Mouse (Mus musculus) liver, embryonic 15.5 days (tissue): ENCODE measurements around the gene Pih1d1. TPM values are rescaled to one million over a fixed set of nuclear protein-coding genes. Genes with fewer than 3 reads are reported as not detected.
A peak's percentile ranks its signal among the peaks of the same experiment; 100 is the strongest.
"Not testable (repeated sequence)": the region's sequence is repeated elsewhere in the genome, so short reads cannot be mapped to it uniquely, and the experiment has no call there.

ENCODE experiments used
- ATAC-seq: fragments of 200-750 bp; cut with Nextera tagmentation; 2 replicates; pipeline ENCODE4 v1.8.0; 2017; ENCODE audit warnings: moderate number of reproducible peaks, mild to moderate bottlenecking, moderate library complexity; ENCODE audit not compliant: insufficient read depth
- H3K27ac ChIP-seq: fragments of 300-500 bp; sonication (generic); replicated peaks from 2 replicates; pipeline ENCODE4 v1.5.1; 2015; ENCODE audit warnings: mild to moderate bottlenecking, inconsistent platforms
- H3K27me3 ChIP-seq: fragments of 300-500 bp; sonication (generic); 2 replicates; pipeline ENCODE4 v1.6.1; 2015; ENCODE audit warnings: mild to moderate bottlenecking, inconsistent platforms
- H3K36me3 ChIP-seq: fragments of 300-500 bp; sonication (generic); replicated peaks from 2 replicates; pipeline ENCODE4 v1.6.1; 2015; ENCODE audit warnings: moderate library complexity, mild to moderate bottlenecking, inconsistent platforms
- H3K4me1 ChIP-seq: fragments of 300-500 bp; sonication (generic); replicated peaks from 2 replicates; pipeline ENCODE4 v1.6.1; 2015; ENCODE audit warnings: inconsistent platforms
- H3K4me2 ChIP-seq: fragments of 300-500 bp; sonication (generic); 2 replicates; pipeline ENCODE4 v1.6.1; 2015; ENCODE audit warnings: moderate library complexity, mild to moderate bottlenecking, inconsistent platforms
- H3K4me3 ChIP-seq: fragments of 300-500 bp; sonication (generic); replicated peaks from 2 replicates; pipeline ENCODE4 v1.5.1; 2015; ENCODE audit warnings: mild to moderate bottlenecking, inconsistent platforms
- H3K9ac ChIP-seq: fragments of 300-500 bp; sonication (generic); 2 replicates; pipeline ENCODE4 v1.6.1; 2015; ENCODE audit warnings: moderate library complexity, mild to moderate bottlenecking, inconsistent platforms
- H3K9me3 ChIP-seq: fragments of 300-500 bp; sonication (generic); replicated peaks from 2 replicates; pipeline ENCODE4 v1.6.1; 2016; ENCODE audit warnings: inconsistent platforms
- WGBS: fragments of 180-500 bp; shearing (Covaris S2); methylation state at CpG from one replicate; pipeline ENCODE4 v1.1.7; 2015; ENCODE audit warnings: mixed read lengths; ENCODE audit not compliant: insufficient replicate concordance; 5-methylcytosine and 5-hydroxymethylcytosine counted together
- polyA plus RNA-seq: library from polyadenylated mRNA; unstranded; fragments of >200 nt; fragmentation: Nextera tagmentation; extraction: Ambion mirVana; gene quantifications from 2 replicates; pipeline ENCODE4 v1.2.1, GENCODE M21; 2015

The Pih1d1 gene
- polyA plus RNA-seq, 1 experiment from 2014 or later, result 42.2 TPM

GRCm38 (mm10) chr7:45119780-45120709, 34.1 kb upstream of the Pih1d1 start:
- no peak overlapping the region for H3K27ac ChIP-seq
- H3K9me3 ChIP-seq, result no peaks in the 10 kb centered on the region
- H3K4me2 ChIP-seq, result no peak overlapping the region
- 50% methylated on average over 5 of the region's 5 CpGs for WGBS
- peaks cover 60% of the 10 kb centered on the region for H3K4me1 ChIP-seq
- H3K36me3 ChIP-seq, result peaks cover 49% of the 10 kb centered on the region
- no peak overlapping the region for H3K4me3 ChIP-seq
- H3K27me3 ChIP-seq, result no peaks in the 10 kb centered on the region
- no peak for ATAC-seq
- no peak overlapping the region for H3K9ac ChIP-seq

- H3K27me3 ChIP-seq, result no peaks in the 10 kb centered on the region
- H3K27ac ChIP-seq, result peak overlapping the region; percentile 53; the same call in 1 of the 2 replicates
- H3K4me2 ChIP-seq, result peak overlapping the region; percentile 88
- H3K9ac ChIP-seq, result no peak overlapping the region
- H3K36me3 ChIP-seq, result peaks cover 62% of the 10 kb centered on the region
- no peak for ATAC-seq
- H3K4me1 ChIP-seq, result peaks cover 74% of the 10 kb centered on the region
- WGBS, result 27% methylated on average over 8 of the region's 8 CpGs
- no peaks in the 10 kb centered on the region for H3K9me3 ChIP-seq
- no peak overlapping the region for H3K4me3 ChIP-seq
Measured at GRCm38 (mm10) chr7:45121404-45121803, 32.7 kb upstream of the Pih1d1 start.

GRCm38 (mm10) chr7:45121966-45122365, 32.1 kb upstream of the Pih1d1 start:
- no peak for ATAC-seq
- no peak overlapping the region for H3K9ac ChIP-seq
- H3K27me3 ChIP-seq, result no peaks in the 10 kb centered on the region
- no peak overlapping the region for H3K4me3 ChIP-seq
- peak overlapping the region; percentile 53; the same call in 1 of the 2 replicates for H3K27ac ChIP-seq
- peaks cover 80% of the 10 kb centered on the region for H3K4me1 ChIP-seq
- peak overlapping the region; percentile 88 for H3K4me2 ChIP-seq
- H3K9me3 ChIP-seq, result no peaks in the 10 kb centered on the region
- H3K36me3 ChIP-seq, result peaks cover 68% of the 10 kb centered on the region

- Histone ChIP-seq H3K4me2 (peak overlapping the region; percentile 88), H3K4me3 (peak overlapping the region; percentile 83), H3K27ac (peak overlapping the region; percentile 82), H3K9ac (peak overlapping the region; percentile 87), H3K36me3 (peaks cover 74% of the 10 kb centered on the region), H3K9me3 (no peaks in the 10 kb centered on the region), H3K27me3 (no peaks in the 10 kb centered on the region), H3K4me1 (peaks cover 84% of the 10 kb centered on the region)
- ATAC-seq, result no peak
- WGBS, result 64% methylated on average over 15 of the region's 15 CpGs
Measured at GRCm38 (mm10) chr7:45122561-45123185, 31.4 kb upstream of the Pih1d1 start.

GRCm38 (mm10) chr7:45123186-45123570, 30.9 kb upstream of the Pih1d1 start:
- no peak for ATAC-seq
- peak overlapping the region; percentile 88 for H3K4me2 ChIP-seq
- 9% methylated on average over 12 of the region's 12 CpGs for WGBS
- H3K27me3 ChIP-seq, result no peaks in the 10 kb centered on the region
- peaks cover 74% of the 10 kb centered on the region for H3K36me3 ChIP-seq
- peak overlapping the region; percentile 82 for H3K27ac ChIP-seq
- peak overlapping the region; percentile 83 for H3K4me3 ChIP-seq
- peaks cover 84% of the 10 kb centered on the region for H3K4me1 ChIP-seq
- no peaks in the 10 kb centered on the region for H3K9me3 ChIP-seq
- H3K9ac ChIP-seq, result peak overlapping the region; percentile 87

GRCm38 (mm10) chr7:45124224-45125143, 29.6 kb upstream of the Pih1d1 start, which contains the start of gene Rps11:
Rps11 (minus strand) TSS chr7:45124439.
- no peaks in the 10 kb centered on the region for H3K27me3 ChIP-seq
- H3K4me2 ChIP-seq, result peak within 1 kb of the TSS; percentile 88
- peak within 1 kb of the TSS; percentile 87 for H3K27ac ChIP-seq
- WGBS, result under 1% methylated on average over 59 of the region's 59 CpGs
- peaks cover 67% of the 10 kb centered on the region for H3K36me3 ChIP-seq
- ATAC-seq, result peak; percentile 77
- peaks cover 81% of the 10 kb centered on the region for H3K4me1 ChIP-seq
- peak within 1 kb of the TSS; percentile 83 for H3K4me3 ChIP-seq
- H3K9me3 ChIP-seq, result no peaks in the 10 kb centered on the region
- H3K9ac ChIP-seq, result peak within 1 kb of the TSS; percentile 87

- Histone ChIP-seq H3K9me3 (no peaks in the 10 kb centered on the region), H3K9ac (no peak overlapping the region), H3K4me3 (0 out of 2 replicates have a peak overlapping the region, but pooled peaks have one; percentile 83), H3K4me1 (peaks cover 81% of the 10 kb centered on the region), H3K27me3 (no peaks in the 10 kb centered on the region), H3K36me3 (peaks cover 61% of the 10 kb centered on the region), H3K27ac (peak overlapping the region; percentile 87), H3K4me2 (peak overlapping the region; percentile 88)
- no peak for ATAC-seq
- WGBS, result 19% methylated on average over 7 of the region's 7 CpGs
Measured at GRCm38 (mm10) chr7:45125144-45125600, 28.9 kb upstream of the Pih1d1 start.

GRCm38 (mm10) chr7:45125649-45126048, 28.5 kb upstream of the Pih1d1 start:
- H3K9ac ChIP-seq, H3K27me3 ChIP-seq, ATAC-seq, H3K9me3 ChIP-seq: not testable (repeated sequence)
- peak overlapping the region; percentile 89; the same call in 1 of the 2 replicates for H3K4me3 ChIP-seq
- peaks cover 56% of the 10 kb centered on the region for H3K36me3 ChIP-seq
- H3K27ac ChIP-seq, result peak overlapping the region; percentile 87
- H3K4me2 ChIP-seq, result peak overlapping the region; percentile 88
- H3K4me1 ChIP-seq, result peaks cover 80% of the 10 kb centered on the region
- WGBS, result 57% methylated on average over 5 of the region's 5 CpGs

GRCm38 (mm10) chr7:45126147-45126843, 27.8 kb upstream of the Pih1d1 start:
- Histone ChIP-seq H3K4me1 (peaks cover 74% of the 10 kb centered on the region), H3K4me3 (peak overlapping the region; percentile 89), H3K9me3 (no peaks in the 10 kb centered on the region), H3K9ac (peak overlapping the region; percentile 92), H3K27me3 (no peaks in the 10 kb centered on the region), H3K27ac (peak overlapping the region; percentile 87), H3K36me3 (peaks cover 49% of the 10 kb centered on the region), H3K4me2 (peak overlapping the region; percentile 88)
- no peak for ATAC-seq
- WGBS, result 50% methylated on average over 17 of the region's 17 CpGs
